Mouse (Mus musculus): ENCODE results near the gene Gdi1. TPM values are rescaled to one million over a fixed set of nuclear protein-coding genes. Genes with fewer than 3 reads are reported as not detected.
A peak's percentile ranks its signal among the peaks of the same experiment; 100 is the strongest.

Gdi1 gene
- 95.0 and 105 TPM in 2 replicates for polyA plus RNA-seq (2012; rRNA removed)
- polyA plus RNA-seq (2014; fragmentation: Nextera tagmentation; extraction: Ambion mirVana) = 31.9 and 35.5 TPM in 2 replicates

GRCm38 (mm10) chrX:74304867-74305700, at the start of gene Gdi1:
Gene Gdi1, plus strand, starts transcription at chrX:74304998.
- WGBS (ENCODE audit: insufficient replicate concordance) = 8% methylated on average over 40 of the region's 41 CpGs
- Histone ChIP-seq H3K9me3 (ENCODE audit: control insufficient read depth, low read length) (no peaks in the 10 kb centered on the region), H3K4me2 (ENCODE audit: low read depth) (peak within 1 kb of the TSS; percentile 76), H3K36me3 (replicated peaks; ENCODE audit: control insufficient read depth, insufficient read depth, low read depth) (peaks cover 27% of the 10 kb centered on the region), H3K4me1 (replicated peaks; ENCODE audit: control insufficient read depth in 2 of 2, insufficient read depth in 2 of 2, low read length in 1 of 2) (peaks cover 0 to 3% of the 10 kb centered on the region in 2 experiments; a peak in 2 of 4 replicates), H3K27me3 (ENCODE audit: control insufficient read depth, insufficient read depth, low read length) (no peaks in the 10 kb centered on the region), H3K27ac (peak within 1 kb of the TSS; percentile 70), H3K4me3 (ENCODE audit: insufficient read depth in 1 of 2, low read depth in 2 of 2, low read length in 2 of 2) (peak within 1 kb of the TSS; percentile 70 to 99), H3K9ac (replicated peaks) (peak within 1 kb of the TSS; percentile 74)
- TF ChIP-seq EP300 (IDR thresholded peaks at IDR 0.05; ENCODE audit: low read depth) = peak; percentile 24; the same call in 1 of the 2 replicates
- peak; percentile 36 for TF ChIP-seq CTCF (IDR thresholded peaks at IDR 0.05; ENCODE audit: low read depth)
- ATAC-seq (ENCODE audit: insufficient read depth) = peak; percentile 88
- DNase-seq (ENCODE audit: low read depth in 3 of 3, low spot score in 3 of 3) = peak; percentile 52 to 66 (median 66)

GRCm38 (mm10) chrX:74257746-74258145, 47.1 kb upstream of the Gdi1 start:
- Histone ChIP-seq H3K36me3 (replicated peaks; ENCODE audit: control insufficient read depth, insufficient read depth, low read depth) (no peaks in the 10 kb centered on the region; the same call in 1 of the 2 replicates), H3K4me3 (ENCODE audit: insufficient read depth in 1 of 2, low read depth in 2 of 2, low read length in 2 of 2) (no peak overlapping the region), H3K27me3 (ENCODE audit: control insufficient read depth, insufficient read depth, low read length) (no peaks in the 10 kb centered on the region), H3K9me3 (ENCODE audit: control insufficient read depth, low read length) (no peaks in the 10 kb centered on the region), H3K4me1 (replicated peaks; ENCODE audit: control insufficient read depth in 2 of 2, insufficient read depth in 2 of 2, low read length in 1 of 2) (peaks cover 0 to 5% of the 10 kb centered on the region in 2 experiments; a peak in 2 of 4 replicates), H3K27ac (no peak overlapping the region), H3K9ac (replicated peaks) (no peak overlapping the region), H3K4me2 (ENCODE audit: low read depth) (no peak overlapping the region)
- no peak for TF ChIP-seq EP300 (IDR thresholded peaks at IDR 0.05; ENCODE audit: low read depth)
- no peak for TF ChIP-seq CTCF (IDR thresholded peaks at IDR 0.05; ENCODE audit: low read depth)
- DNase-seq (ENCODE audit: low read depth in 3 of 3, low spot score in 3 of 3) (no peak), ATAC-seq (ENCODE audit: insufficient read depth) (no peak)
- 62% methylated on average over 3 of the region's 3 CpGs for WGBS (ENCODE audit: insufficient replicate concordance)

GRCm38 (mm10) chrX:74269736-74270061, 35.1 kb upstream of the Gdi1 start:
- Histone ChIP-seq H3K4me3 (ENCODE audit: insufficient read depth in 1 of 2, low read depth in 2 of 2, low read length in 2 of 2) (peak overlapping the region; percentile 72 to 99), H3K9ac (replicated peaks) (peak overlapping the region; percentile 71), H3K9me3 (ENCODE audit: control insufficient read depth, low read length) (no peaks in the 10 kb centered on the region), H3K36me3 (replicated peaks; ENCODE audit: control insufficient read depth, insufficient read depth, low read depth) (peaks cover 10% of the 10 kb centered on the region; the same call in 1 of the 2 replicates), H3K4me1 (replicated peaks; ENCODE audit: control insufficient read depth in 2 of 2, insufficient read depth in 2 of 2, low read length in 1 of 2) (peaks cover 3 to 7% of the 10 kb centered on the region in 2 experiments; a peak in 3 of 4 replicates), H3K4me2 (ENCODE audit: low read depth) (peak overlapping the region; percentile 75), H3K27ac (peak overlapping the region; percentile 89), H3K27me3 (ENCODE audit: control insufficient read depth, insufficient read depth, low read length) (no peaks in the 10 kb centered on the region)
- 31% methylated on average over 3 of the region's 3 CpGs for whole genome bisulfite sequencing (ENCODE audit: insufficient replicate concordance)
- TF ChIP-seq CTCF (IDR thresholded peaks at IDR 0.05; ENCODE audit: low read depth) (no peak), EP300 (IDR thresholded peaks at IDR 0.05; ENCODE audit: low read depth) (no peak)
- DNase-seq (ENCODE audit: low read depth in 3 of 3, low spot score in 3 of 3) = no peak
- 0 out of 2 replicates have a peak, but pooled peaks have one; percentile 2 for ATAC-seq (ENCODE audit: insufficient read depth)

- Histone ChIP-seq H3K27me3 (ENCODE audit: control insufficient read depth, insufficient read depth, low read length) (no peaks in the 10 kb centered on the region), H3K9ac (replicated peaks) (peak within 1 kb of the TSS; percentile 88), H3K27ac (peak within 1 kb of the TSS; percentile 89), H3K9me3 (ENCODE audit: control insufficient read depth, low read length) (no peaks in the 10 kb centered on the region), H3K4me1 (replicated peaks; ENCODE audit: control insufficient read depth in 2 of 2, insufficient read depth in 2 of 2, low read length in 1 of 2) (peaks cover 3 to 7% of the 10 kb centered on the region in 2 experiments; a peak in 3 of 4 replicates), H3K36me3 (replicated peaks; ENCODE audit: control insufficient read depth, insufficient read depth, low read depth) (peaks cover 10% of the 10 kb centered on the region; the same call in 1 of the 2 replicates), H3K4me3 (ENCODE audit: insufficient read depth in 1 of 2, low read depth in 2 of 2, low read length in 2 of 2) (peak within 1 kb of the TSS; percentile 72 to 99), H3K4me2 (ENCODE audit: low read depth) (peak within 1 kb of the TSS; percentile 75)
- DNase-seq (ENCODE audit: low read depth in 3 of 3, low spot score in 3 of 3) = peak; percentile 91 to 93 (median 93)
- ATAC-seq (ENCODE audit: insufficient read depth) = peak; percentile 92
- 13% methylated on average over 42 of the region's 42 CpGs for WGBS (ENCODE audit: insufficient replicate concordance)
- peak; percentile 60 for TF ChIP-seq CTCF (IDR thresholded peaks at IDR 0.05; ENCODE audit: low read depth)
- peak; percentile 31 for TF ChIP-seq EP300 (IDR thresholded peaks at IDR 0.05; ENCODE audit: low read depth)
Observed at GRCm38 (mm10) chrX:74270062-74270901, 34.5 kb upstream of the Gdi1 start, which contains the start of gene Rpl10. Gene Rpl10, plus strand, starts transcription at chrX:74270812.

All from liver, embryonic 14.5 days (tissue).